9 mouse cellular contexts compared by ENCODE assay signal in the genomic region with DNA sequence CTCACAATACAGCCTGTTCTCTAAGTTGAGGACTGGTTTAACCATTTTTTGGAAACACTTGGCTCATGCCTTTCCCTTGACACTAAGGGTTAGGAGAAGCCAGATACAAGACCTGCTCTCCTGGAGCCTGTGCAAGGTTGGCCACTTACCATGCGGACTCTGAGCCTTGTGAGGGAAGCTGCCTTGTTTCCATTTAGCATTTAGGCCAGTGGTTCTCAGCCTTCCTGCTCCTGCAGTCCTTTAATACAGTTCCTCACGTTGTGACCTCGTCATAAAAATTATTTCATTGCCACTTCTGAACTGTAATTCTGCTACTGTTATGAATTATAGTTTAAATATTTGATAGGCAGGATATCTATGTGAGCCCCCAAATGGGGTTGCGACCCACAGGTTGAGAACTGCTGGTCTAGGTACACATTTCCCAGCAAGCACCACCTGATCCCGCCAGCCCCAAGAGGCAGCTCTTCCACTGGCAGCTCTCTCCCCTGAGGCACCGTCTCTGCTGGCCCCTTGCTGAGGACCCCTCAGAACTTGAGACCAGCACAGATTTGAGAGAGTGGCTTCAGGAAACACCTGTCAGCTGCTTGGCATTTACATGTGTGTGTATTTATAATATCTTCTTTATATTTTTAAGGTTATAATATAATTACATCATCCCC. TPM values are rescaled to one million over a fixed set of nuclear protein-coding genes. Genes with fewer than 3 reads are reported as not detected.
DNase-seq lines count a peak whose midpoint lies in the region; ATAC-seq and TF ChIP-seq lines count a peak whose summit lies in the region.
"Had no signal": no experiment of that assay in that cellular context is flagged by ENCODE, and none has a peak within 500 bp of the region (broad histone marks: within the 10 kb centered on the region; RNA-seq: fewer than 3 reads in every experiment).

No protein-coding gene starts in this region.

- peak; percentile 37 for DNase-seq in kidney, adult 18-20 months
- no peak for DNase-seq in kidney, postnatal 4 days
- peak; percentile 49 to 52 for DNase-seq in kidney, adult 8-10 months
- DNase-seq in liver, postnatal 0 days = no peak
- DNase-seq in cerebellum, postnatal 4 days (ENCODE audit: low spot score in 2 of 2) = no peak
- DNase-seq in MN1 (ENCODE audit: low spot score) = no peak
- DNase-seq: lung, postnatal 4 days had no signal

- no peaks in the 10 kb centered on the region for H3K9me3 ChIP-seq in liver, postnatal 0 days (ENCODE audit: low read length)

- H3K27ac ChIP-seq in bone marrow macrophage, adult 2 months (ENCODE audit: insufficient read depth, low read depth, low read length) = 0 out of 2 replicates have a peak overlapping the region, but pooled peaks have one; percentile 19
- H3K27ac ChIP-seq in liver, postnatal 0 days (ENCODE audit: low read depth) = peak overlapping the region; percentile 95

- H3K4me3 ChIP-seq in bone marrow macrophage, adult 2 months (ENCODE audit: insufficient read depth, low read length) = peak overlapping the region; percentile 34
- peak overlapping the region; percentile 77 for H3K4me3 ChIP-seq in liver, postnatal 0 days (ENCODE audit: low read depth, low read length)

- H3K4me2 ChIP-seq in liver, postnatal 0 days (ENCODE audit: low read depth, low read length) = peak overlapping the region; percentile 84

- H3K4me1 ChIP-seq in bone marrow macrophage, adult 2 months (ENCODE audit: control insufficient read depth, insufficient read depth, low read length) = peaks cover 17% of the 10 kb centered on the region
- H3K4me1 ChIP-seq in liver, postnatal 0 days (ENCODE audit: insufficient read depth) = peaks cover 27% of the 10 kb centered on the region

- no peaks in the 10 kb centered on the region for H3K27me3 ChIP-seq in liver, postnatal 0 days (ENCODE audit: insufficient read depth, low read length)
- H3K27me3 ChIP-seq: Patski had no signal

- no peak for ATAC-seq in liver, postnatal 0 days

- no peak for TF ChIP-seq POLR2A in bone marrow macrophage, adult 2 months (IDR thresholded peaks at IDR 0.05; ENCODE audit: borderline replicate concordance, low read depth, low read length)

- TF ChIP-seq CTCF in bone marrow macrophage, adult 2 months (IDR thresholded peaks at IDR 0.05; ENCODE audit: low read depth, low read length) = no peak
- TF ChIP-seq CTCF in liver, postnatal 0 days (IDR thresholded peaks at IDR 0.05; ENCODE audit: low read depth) = no peak

- no peak for TF ChIP-seq EP300 in liver, postnatal 0 days (IDR thresholded peaks at IDR 0.05; ENCODE audit: low read depth)

- WGBS in liver, postnatal 0 days (ENCODE audit: insufficient replicate concordance) = 63% methylated on average over 6 of the region's 6 CpGs

- 0 out of 2 replicates have a peak, but pooled peaks cover 7% of the 10 kb centered on the region for H3K36me3 ChIP-seq in liver, postnatal 0 days (replicated peaks; ENCODE audit: insufficient read depth, low read length)

- peak overlapping the region; percentile 79 for H3K9ac ChIP-seq in liver, postnatal 0 days (replicated peaks)

RNA-seq across cellular contexts. Expression of gene Nmnat3, which starts 10.8 kb away (rescaled TPM):
- 11.0 and 11.9 TPM in 2 replicates for polyA plus RNA-seq in bone marrow macrophage, adult 2 months (2012; ENCODE audit: insufficient read depth, insufficient read length, missing spikeins)
- polyA plus RNA-seq in liver, postnatal 0 days (2015; fragmentation: Nextera tagmentation; extraction: Ambion mirVana) = 13.9 and 14.2 TPM in 2 replicates

Comparison
In these comparisons a context has a peak if more than half of its experiments do, and no peak if none do; other contexts are left out.
1. DNase-seq: peak in kidney, adult 18-20 months (single experiment) and kidney, adult 8-10 months (2 of 2); none in kidney, postnatal 4 days (0 of 2), liver, postnatal 0 days (single experiment), cerebellum, postnatal 4 days (0 of 2) and MN1 (single experiment).